Mouse (Mus musculus) megakaryocyte-erythroid progenitor cell, adult 5-6 weeks (primary cell): ENCODE data around the gene Prr14l. TPM values are rescaled to one million over a fixed set of nuclear protein-coding genes. Genes with fewer than 3 reads are reported as not detected.
"Not testable (repeated sequence)": the region's sequence is repeated elsewhere in the genome, so short reads cannot be mapped to it uniquely, and the experiment has no call there.

Source experiments
- ATAC-seq: replicated peaks from 2 replicates; pipeline ENCODE4 v1.8.0; 2016; ENCODE audit warnings: mild to moderate bottlenecking, inconsistent platforms; ENCODE audit not compliant: severe bottlenecking, poor library complexity, low FRiP score, low TSS enrichment
- total RNA-seq, 2 experiments: library from RNA; stranded (forward) in 1 of 2; stranded (reverse) in 1 of 2; fragments of 200-1000, 215-1000 nt in 1 of 2; fragments of >200 nt in 1 of 2; fragmentation: Nextera tagmentation in 1 of 2; gene quantifications; 2 replicates each; pipeline ENCODE4 v1.2.3; 2014 to 2017

Prr14l gene
- total RNA-seq (2014; fragmentation: Nextera tagmentation) (45.5 and 63.9 TPM in 2 replicates), total RNA-seq (2017) (56.5 and 63.8 TPM in 2 replicates)

DNA sequence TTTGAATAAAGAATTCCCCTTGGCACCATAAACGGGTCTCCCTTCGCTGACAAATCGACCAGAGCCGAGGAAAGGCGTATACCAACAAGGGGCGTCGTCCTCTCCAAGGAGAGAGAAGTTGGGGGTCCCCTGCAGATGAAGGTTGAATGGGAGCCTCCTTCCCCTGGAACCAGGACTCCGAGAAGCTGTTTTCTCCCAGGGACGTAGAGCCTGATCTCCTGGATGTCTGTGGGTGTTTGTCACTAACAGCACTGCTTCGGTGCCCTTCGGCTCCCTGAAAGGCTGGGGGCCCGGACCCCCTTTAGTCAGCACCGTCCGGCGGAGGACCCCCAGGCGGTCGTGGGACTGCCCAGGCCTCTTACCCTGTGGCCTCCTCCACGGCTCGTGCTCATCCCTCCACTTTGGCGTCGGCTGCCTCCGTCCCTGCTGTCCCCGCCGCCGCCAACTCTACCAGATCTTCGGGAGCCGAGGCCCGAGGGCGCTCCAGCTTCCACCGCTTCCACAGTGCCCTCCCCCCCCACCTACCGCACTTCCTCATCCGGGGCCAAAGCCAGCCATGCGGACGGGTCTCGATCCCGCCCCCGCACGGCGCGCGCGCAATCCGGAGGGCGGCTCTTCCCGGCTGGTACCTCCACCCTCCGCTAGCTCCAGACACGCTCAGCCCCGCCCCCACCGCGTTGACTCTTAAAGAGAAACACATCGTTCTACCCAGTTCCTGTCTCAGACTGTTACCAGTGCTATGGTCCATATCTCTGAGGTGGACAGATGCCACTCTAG is at the start of gene Prr14l:
Prr14l (minus strand) TSS at position 526 of the 777 bp plus-strand sequence.
- peak; percentile 93 for ATAC-seq

DNA sequence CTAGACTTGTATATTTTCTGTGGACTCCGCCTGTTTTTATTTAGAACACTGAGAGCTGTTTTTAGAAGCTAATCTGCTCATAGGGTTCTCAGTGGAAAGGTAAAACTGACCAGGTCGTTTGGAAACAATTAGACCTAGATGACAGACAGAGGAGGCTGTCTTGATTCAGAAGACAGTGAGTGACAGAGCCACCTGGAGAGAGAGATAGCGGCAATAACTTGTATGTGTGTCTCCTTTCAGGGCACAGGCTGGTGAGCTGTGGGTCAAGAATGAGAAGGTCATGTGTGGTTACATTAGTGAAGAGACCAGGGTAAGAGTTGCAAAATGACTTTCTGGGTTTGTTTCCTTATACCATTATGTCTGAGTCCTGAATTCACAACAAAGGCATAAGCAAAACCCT is 32.7 kb upstream of the Prr14l start:
- ATAC-seq, result no peak

- no peak for ATAC-seq
Observed at GRCm38 (mm10) chr5:32872346-32872745, 18.3 kb upstream of the Prr14l start.

- ATAC-seq, result no peak
Observed at GRCm38 (mm10) chr5:32869389-32870024, 15.5 kb upstream of the Prr14l start.

DNA sequence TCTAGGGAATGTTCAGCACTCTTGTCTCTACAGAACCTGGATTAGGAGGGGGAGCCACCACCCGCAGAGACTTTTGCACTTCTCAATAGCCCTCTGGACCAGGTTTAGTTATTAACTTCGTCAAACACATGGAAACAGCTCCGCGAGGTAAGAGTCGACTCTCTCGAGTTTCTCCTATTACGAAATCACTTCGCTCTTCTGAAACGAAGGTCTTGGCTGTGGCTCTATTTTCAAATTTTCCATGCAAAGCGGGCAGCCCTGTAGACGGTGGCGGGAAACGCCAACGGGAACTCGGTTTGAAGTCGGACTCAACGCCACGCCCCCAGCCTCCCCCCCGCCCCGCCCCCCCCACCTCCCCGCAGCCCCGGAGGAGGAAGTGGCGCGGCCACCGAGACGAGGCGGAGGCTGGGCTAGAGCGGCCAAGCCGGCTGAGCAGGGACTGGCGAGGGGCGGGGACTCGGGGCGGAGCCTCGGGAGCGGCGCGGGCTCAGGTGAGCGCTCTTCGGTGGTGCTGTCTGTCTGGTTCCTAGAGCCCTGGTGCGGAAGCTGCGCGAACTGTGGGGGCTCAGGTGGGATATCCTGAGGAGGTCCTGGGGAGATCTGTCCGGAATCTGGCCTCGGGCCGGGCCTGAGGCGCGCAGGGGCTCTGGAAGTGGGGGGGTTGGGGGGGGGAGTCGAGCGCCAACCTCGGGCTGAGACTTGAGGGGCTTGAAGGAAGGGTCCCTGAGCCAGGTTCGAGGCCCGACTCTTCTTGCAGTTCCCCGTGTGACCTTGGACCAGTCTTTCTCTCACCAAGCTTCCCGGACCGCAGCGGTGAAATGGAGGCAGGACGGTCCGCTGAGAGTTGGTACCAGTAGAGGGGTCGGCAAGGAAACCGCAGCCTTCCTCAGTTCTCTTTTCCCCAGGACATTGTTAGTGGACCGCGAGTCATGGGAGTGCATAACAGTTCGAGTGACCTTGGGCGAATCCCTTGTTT is 9.5 kb upstream of the Prr14l start, which contains the start of gene Depdc5:
Depdc5 (plus strand) TSS at position 449 of the 976 bp plus-strand sequence.
- peak; percentile 96 for ATAC-seq

GRCm38 (mm10) chr5:32862469-32863132 is 8.5 kb upstream of the Prr14l start:
- no peak for ATAC-seq

DNA sequence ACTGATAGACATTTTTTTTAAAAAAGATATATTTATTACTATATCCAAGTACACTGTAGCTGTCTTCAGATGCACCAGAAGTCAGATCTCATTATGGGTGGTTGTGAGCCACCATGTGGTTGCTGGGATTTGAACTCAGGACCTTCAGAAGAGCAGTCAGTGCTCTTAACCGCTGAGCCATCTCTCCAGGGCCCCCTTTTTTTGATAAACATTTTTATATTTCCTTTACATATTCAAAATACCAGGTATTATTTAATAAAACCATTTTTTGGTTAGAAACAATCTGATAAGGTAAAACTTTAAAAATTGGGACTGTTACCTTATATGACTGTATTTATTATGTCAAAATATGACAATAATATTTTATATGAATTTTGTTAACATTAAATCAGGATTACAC is 7.0 kb upstream of the Prr14l start:
- ATAC-seq, result no peak

DNA sequence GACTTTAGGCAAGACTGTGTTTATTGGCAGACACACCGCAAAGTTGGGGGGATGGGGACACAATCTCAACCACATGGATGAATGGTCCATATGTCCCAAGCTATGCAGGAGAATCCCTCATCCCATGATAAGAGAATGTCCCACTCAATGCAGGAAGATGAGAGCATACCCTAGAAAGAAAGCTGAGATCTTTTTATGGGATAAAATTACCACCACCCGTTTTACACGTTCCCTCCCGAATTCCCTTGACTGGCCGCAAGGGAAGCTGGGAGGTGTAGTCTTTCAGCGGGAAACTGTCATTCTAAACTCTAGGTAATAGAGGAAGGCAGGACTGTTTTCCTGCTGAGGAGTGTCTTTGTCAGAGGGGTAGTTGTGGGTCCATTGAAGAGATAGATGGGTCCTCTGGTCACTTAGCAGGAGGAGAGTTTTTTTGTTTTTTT is 3.7 kb upstream of the Prr14l start:
- peak; percentile 35 for ATAC-seq

- ATAC-seq, result not testable (repeated sequence)
Observed at GRCm38 (mm10) chr5:32855274-32855673, 1.2 kb upstream of the Prr14l start.

DNA sequence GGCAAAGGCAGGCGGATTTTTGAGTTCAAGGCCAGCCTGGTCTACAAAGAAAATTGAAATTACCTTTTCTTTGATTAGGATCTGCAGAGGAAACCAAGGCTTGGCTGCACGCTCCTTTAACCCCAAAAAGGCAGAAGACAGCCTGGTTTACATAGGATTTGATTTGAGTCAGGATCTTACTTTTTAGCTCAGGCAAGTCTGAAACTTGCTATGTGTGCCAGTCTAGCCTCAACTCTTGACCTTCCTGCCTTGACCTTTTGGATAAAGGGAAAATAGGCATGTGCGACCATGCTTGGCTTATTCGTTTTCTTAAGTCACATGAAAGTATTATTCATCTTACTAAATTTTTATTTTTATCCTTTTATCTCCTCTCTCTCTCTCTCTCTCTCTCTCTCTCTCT is 762 bp upstream of the Prr14l start:
- ATAC-seq, result no peak

GRCm38 (mm10) chr5:32852026-32852425 is 2.0 kb downstream of the Prr14l start:
- no peak for ATAC-seq

- ATAC-seq, result not testable (repeated sequence)
Observed at GRCm38 (mm10) chr5:32849580-32849979, 4.5 kb downstream of the Prr14l start.

DNA sequence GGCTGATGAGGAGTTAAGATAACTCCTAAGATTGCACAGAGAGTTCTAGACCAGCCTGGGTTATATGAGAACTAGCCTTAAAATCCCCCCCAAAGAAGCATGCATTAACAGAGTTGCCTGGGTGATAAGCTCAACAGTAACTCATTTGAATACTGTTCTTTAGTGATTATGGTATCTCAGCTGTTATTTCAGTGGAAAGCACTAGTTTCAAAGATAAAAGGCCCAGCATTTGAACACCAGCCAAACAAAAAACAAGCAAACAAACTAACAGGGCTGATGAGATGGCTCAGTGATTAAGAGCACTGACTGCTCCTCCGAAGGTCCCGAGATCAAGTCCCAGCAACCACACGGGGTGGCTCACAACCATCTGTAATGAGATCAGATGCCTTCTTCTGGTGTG is 4.9 kb downstream of the Prr14l start:
- ATAC-seq, result peak; percentile 81

- no peak for ATAC-seq
Observed at GRCm38 (mm10) chr5:32840029-32840428, 14.0 kb downstream of the Prr14l start.

- no peak for ATAC-seq
Observed at GRCm38 (mm10) chr5:32836976-32837375, 17.1 kb downstream of the Prr14l start.

GRCm38 (mm10) chr5:32834497-32834896 is 19.6 kb downstream of the Prr14l start:
- ATAC-seq, result peak; percentile 47; the same call in 1 of the 2 replicates

DNA sequence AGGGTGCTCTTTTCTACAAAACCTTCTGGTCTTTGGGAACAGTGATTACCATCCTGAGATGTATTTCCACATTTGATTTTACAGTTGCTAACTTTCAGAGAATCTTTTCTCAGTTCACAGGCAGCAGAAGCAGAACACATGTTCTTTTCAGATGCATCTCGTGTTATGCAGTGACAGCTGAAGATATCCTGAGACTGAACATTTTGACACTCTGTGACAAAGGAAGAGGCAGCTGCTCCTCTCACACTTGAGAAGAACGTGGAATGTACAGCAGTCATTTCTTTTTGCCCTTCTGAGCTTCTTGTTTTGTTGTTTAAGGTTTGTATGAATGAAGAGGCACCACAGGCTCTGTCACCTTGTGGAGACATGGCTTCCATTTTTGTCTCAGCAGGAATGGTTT is 24.0 kb downstream of the Prr14l start:
- no peak for ATAC-seq

DNA sequence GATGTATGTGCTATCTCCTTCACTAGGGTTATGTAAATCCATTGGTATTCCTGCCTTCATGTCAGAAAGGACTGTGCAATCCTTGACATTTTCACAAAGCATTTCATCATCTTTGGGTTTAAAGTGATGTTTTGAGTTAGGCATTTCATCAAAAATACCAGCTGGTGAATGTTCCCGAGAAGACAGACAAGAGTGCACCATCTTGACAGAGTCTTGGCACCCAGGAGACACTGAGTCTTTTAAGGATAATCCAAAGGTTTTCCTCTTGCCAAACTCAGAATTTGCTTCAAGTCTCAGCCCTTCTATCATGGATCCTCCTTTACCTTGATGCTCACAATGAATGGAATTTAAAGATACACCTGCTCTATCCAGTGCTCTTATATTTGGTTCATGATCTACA is 25.3 kb downstream of the Prr14l start:
- ATAC-seq, result not testable (repeated sequence)

GRCm38 (mm10) chr5:32827009-32827408 is 27.0 kb downstream of the Prr14l start, which contains the start of gene Gm20671:
Gene Gm20671 (minus strand): TSS chr5:32827109.
- ATAC-seq, result no peak
